Mouse (Mus musculus) liver, embryonic 14.5 days (tissue): ENCODE data around the gene Olfr616.
"Not testable (repeated sequence)": the region's sequence is repeated elsewhere in the genome, so short reads cannot be mapped to it uniquely, and the experiment has no call there.

ENCODE experiments used
- CTCF ChIP-seq: IDR thresholded peaks from 2 replicates; pipeline ENCODE4 v1.5.1; 2016; ENCODE audit warnings: antibody characterized with exemption, low read depth, control low read depth
- EP300 ChIP-seq: IDR thresholded peaks from 2 replicates; pipeline ENCODE4 v1.6.1; 2016; ENCODE audit warnings: antibody characterized with exemption, low read depth

- TF ChIP-seq CTCF, EP300: not testable (repeated sequence)
These were observed 48.2 kb downstream of the Olfr616 start, which contains the start of gene Olfr611 for GRCm38 (mm10) chr7:103520746-103521145.
